Mouse (Mus musculus): ENCODE data around the gene Iglon5. TPM values are rescaled to one million over a fixed set of nuclear protein-coding genes. Genes with fewer than 3 reads are reported as not detected.

Gene Iglon5
- polyA plus RNA-seq, 2 experiments: 0.07 TPM; not detected in 1

DNA sequence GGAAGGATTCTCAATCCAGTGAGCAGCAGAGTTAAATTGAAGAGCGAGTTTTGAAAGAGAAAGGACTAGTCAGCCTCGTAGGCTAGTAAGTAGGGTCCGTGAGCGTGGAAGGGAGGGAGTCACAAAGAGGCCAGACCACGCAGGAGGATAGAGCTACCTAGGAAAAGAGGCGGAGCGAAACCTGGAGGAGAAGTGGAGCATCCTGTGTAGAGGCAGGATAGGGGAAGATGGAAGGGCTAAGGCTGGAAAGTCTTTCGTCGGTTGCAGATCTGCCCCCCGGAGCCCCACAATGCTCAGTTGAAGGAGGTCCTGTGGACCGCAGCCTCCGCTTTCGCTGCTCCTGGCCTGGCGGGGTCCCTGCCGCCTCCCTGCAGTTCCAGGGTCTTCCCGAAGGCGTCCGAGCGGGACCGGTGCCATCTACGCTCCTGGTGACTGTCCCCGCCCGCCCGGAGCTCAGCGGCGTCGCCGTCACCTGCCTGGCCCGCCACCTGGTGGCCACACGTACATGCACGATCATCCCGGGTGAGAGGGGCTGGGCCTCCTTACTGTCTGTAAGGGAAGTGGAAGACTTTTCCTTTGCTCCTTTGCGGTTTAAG lies 23.7 kb downstream of the Iglon5 start:
- Histone ChIP-seq H3K4me1 (replicated peaks; ENCODE audit: control insufficient read depth in 2 of 2, insufficient read depth in 2 of 2, low read length in 1 of 2) (peaks cover 5 to 8% of the 10 kb centered on the region in 2 experiments; a peak in 2 of 4 replicates), H3K36me3 (replicated peaks; ENCODE audit: control insufficient read depth, insufficient read depth, low read depth) (no peaks in the 10 kb centered on the region), H3K9ac (replicated peaks) (peak overlapping the region; percentile 25; the same call in 1 of the 2 replicates), H3K4me3 (ENCODE audit: insufficient read depth in 1 of 2, low read depth in 2 of 2, low read length in 2 of 2) (peak overlapping the region; percentile 61 to 66), H3K4me2 (ENCODE audit: low read depth) (peak overlapping the region; percentile 94), H3K27ac (no peak overlapping the region), H3K9me3 (ENCODE audit: control insufficient read depth, low read length) (no peaks in the 10 kb centered on the region), H3K27me3 (ENCODE audit: control insufficient read depth, insufficient read depth, low read length) (no peaks in the 10 kb centered on the region)
- peak; percentile 46 for ATAC-seq (ENCODE audit: insufficient read depth)
- TF ChIP-seq EP300 (IDR thresholded peaks at IDR 0.05; ENCODE audit: low read depth) (no peak), CTCF (IDR thresholded peaks at IDR 0.05; ENCODE audit: low read depth) (peak; percentile 95)
- DNase-seq (ENCODE audit: low read depth in 3 of 3, low spot score in 3 of 3): peak; percentile 53 to 56 (median 54)
- under 1% methylated on average over 33 of the region's 33 CpGs for WGBS (ENCODE audit: insufficient replicate concordance)

DNA sequence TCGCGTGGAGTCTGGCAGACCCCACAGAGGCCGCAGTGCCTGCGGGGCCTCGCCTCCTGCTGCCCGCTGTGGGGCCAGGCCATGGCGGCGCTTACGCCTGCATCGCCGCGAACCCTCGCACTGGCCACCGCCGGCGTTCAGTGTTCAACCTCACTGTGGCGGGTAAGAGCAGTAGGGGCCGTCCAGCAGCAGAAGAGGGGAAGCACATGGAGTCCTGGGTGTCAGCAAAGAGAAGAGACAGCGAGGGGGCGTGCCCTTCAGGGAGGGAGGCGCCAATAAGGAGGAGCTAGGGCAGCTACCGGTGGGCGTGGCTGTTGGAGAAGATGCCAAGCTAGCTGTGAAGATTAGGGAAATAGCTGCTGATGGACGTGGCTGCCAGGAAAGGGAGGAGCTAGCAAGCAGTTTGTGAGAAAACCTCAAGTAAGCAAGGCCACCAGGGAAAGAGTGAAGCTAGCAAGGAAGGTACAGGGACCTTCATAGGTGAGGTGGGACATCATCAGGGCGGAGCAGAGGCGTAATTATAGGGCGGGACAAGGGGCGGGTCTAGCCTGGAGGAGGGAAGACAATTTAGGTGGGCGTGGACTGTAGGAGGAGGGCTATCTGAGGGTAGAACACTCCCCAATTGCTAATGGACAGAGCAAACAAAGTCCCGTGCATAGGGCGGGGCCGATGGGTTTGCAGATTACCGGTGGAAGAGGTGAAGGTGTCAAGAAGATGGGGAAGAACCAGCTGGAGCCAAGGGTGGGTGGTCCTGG lies 24.4 kb downstream of the Iglon5 start:
- Histone ChIP-seq H3K4me2 (ENCODE audit: low read depth) (peak overlapping the region; percentile 94), H3K36me3 (replicated peaks; ENCODE audit: control insufficient read depth, insufficient read depth, low read depth) (no peaks in the 10 kb centered on the region), H3K27ac (no peak overlapping the region), H3K27me3 (ENCODE audit: control insufficient read depth, insufficient read depth, low read length) (no peaks in the 10 kb centered on the region), H3K4me1 (replicated peaks; ENCODE audit: control insufficient read depth in 2 of 2, insufficient read depth in 2 of 2, low read length in 1 of 2) (peaks cover 5 to 8% of the 10 kb centered on the region in 2 experiments; a peak in 2 of 4 replicates), H3K4me3 (ENCODE audit: insufficient read depth in 1 of 2, low read depth in 2 of 2, low read length in 2 of 2) (peak overlapping the region; percentile 61 to 66), H3K9me3 (ENCODE audit: control insufficient read depth, low read length) (no peaks in the 10 kb centered on the region), H3K9ac (replicated peaks) (peak overlapping the region; percentile 11; the same call in 1 of the 2 replicates)
- ATAC-seq (ENCODE audit: insufficient read depth) (peak; percentile 89), DNase-seq (ENCODE audit: low read depth in 3 of 3, low spot score in 3 of 3) (peak; percentile 80 to 90 (median 80))
- TF ChIP-seq EP300 (IDR thresholded peaks at IDR 0.05; ENCODE audit: low read depth) (no peak), CTCF (IDR thresholded peaks at IDR 0.05; ENCODE audit: low read depth) (peak; percentile 23; the same call in 1 of the 2 replicates)
- under 1% methylated on average over 33 of the region's 33 CpGs for WGBS (ENCODE audit: insufficient replicate concordance)

DNA sequence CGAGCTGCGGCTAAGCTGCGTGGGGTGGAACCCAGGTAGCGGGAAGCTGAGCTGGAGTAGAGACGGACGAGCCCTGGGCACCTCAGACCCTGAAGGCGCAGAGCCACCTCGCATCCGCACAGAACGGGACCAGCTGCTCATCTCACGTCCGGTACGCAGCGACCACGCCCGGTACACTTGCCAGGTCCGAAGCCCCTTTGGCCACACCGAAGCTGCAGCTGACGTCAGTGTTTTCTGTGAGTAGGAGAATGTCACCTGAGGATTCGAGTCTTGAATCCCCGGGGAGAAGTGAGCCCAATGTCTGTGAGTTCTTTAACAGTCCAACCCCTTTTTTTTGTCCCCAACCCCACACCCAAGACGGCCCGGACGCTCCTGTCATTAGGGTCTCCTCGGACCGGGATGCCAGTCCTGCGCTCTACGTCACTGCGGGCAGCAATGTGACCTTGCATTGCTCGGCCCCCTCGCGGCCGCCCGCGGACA lies 25.0 kb downstream of the Iglon5 start:
- H3K9ac ChIP-seq (replicated peaks): peak overlapping the region; percentile 11; the same call in 1 of the 2 replicates
- ATAC-seq (ENCODE audit: insufficient read depth): no peak
- no peak for DNase-seq (ENCODE audit: low read depth in 3 of 3, low spot score in 3 of 3)
- H3K4me1 ChIP-seq (replicated peaks; ENCODE audit: control insufficient read depth in 2 of 2, insufficient read depth in 2 of 2, low read length in 1 of 2): peaks cover 5 to 8% of the 10 kb centered on the region in 2 experiments; a peak in 2 of 4 replicates
- 4% methylated on average over 35 of the region's 35 CpGs for WGBS (ENCODE audit: insufficient replicate concordance)
- TF ChIP-seq CTCF (IDR thresholded peaks at IDR 0.05; ENCODE audit: low read depth) (no peak), EP300 (IDR thresholded peaks at IDR 0.05; ENCODE audit: low read depth) (no peak)
- no peaks in the 10 kb centered on the region for H3K27me3 ChIP-seq (ENCODE audit: control insufficient read depth, insufficient read depth, low read length)
- H3K36me3 ChIP-seq (replicated peaks; ENCODE audit: control insufficient read depth, insufficient read depth, low read depth): no peaks in the 10 kb centered on the region
- H3K4me2 ChIP-seq (ENCODE audit: low read depth): peak overlapping the region; percentile 94
- H3K27ac ChIP-seq: no peak overlapping the region
- peak overlapping the region; percentile 6 to 61; a peak in 2 of 4 replicates for H3K4me3 ChIP-seq (ENCODE audit: insufficient read depth in 1 of 2, low read depth in 2 of 2, low read length in 2 of 2)
- no peaks in the 10 kb centered on the region for H3K9me3 ChIP-seq (ENCODE audit: control insufficient read depth, low read length)

DNA sequence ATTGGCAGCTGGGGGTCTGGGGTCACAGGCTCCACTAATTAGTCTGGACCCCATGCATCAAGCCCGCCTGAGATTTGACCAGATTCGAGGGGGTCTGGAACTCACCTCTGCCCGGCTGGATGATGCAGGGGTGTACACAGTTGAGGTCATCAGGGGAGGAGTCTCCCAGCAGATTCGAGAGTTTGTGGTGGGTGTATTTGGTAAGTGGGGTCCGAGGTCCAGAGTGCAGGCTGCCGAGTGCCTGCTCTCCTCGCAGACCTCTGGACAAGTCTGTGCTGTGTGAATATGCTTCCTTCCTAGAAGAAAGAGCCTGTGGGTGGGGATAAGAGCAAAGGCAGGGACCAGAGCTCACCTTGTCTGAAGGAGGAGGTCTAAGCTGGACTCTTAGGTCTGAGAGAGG lies 25.9 kb downstream of the Iglon5 start:
- Histone ChIP-seq H3K27ac (no peak overlapping the region), H3K4me1 (replicated peaks; ENCODE audit: control insufficient read depth in 2 of 2, insufficient read depth in 2 of 2, low read length in 1 of 2) (peaks cover 5 to 8% of the 10 kb centered on the region in 2 experiments; a peak in 2 of 4 replicates), H3K9ac (replicated peaks) (no peak overlapping the region), H3K4me2 (ENCODE audit: low read depth) (no peak overlapping the region), H3K9me3 (ENCODE audit: control insufficient read depth, low read length) (no peaks in the 10 kb centered on the region), H3K36me3 (replicated peaks; ENCODE audit: control insufficient read depth, insufficient read depth, low read depth) (no peaks in the 10 kb centered on the region), H3K27me3 (ENCODE audit: control insufficient read depth, insufficient read depth, low read length) (no peaks in the 10 kb centered on the region), H3K4me3 (ENCODE audit: insufficient read depth in 1 of 2, low read depth in 2 of 2, low read length in 2 of 2) (no peak overlapping the region)
- WGBS (ENCODE audit: insufficient replicate concordance): 65% methylated on average over 7 of the region's 7 CpGs
- ATAC-seq (ENCODE audit: insufficient read depth): no peak
- no peak for TF ChIP-seq EP300 (IDR thresholded peaks at IDR 0.05; ENCODE audit: low read depth)
- TF ChIP-seq CTCF (IDR thresholded peaks at IDR 0.05; ENCODE audit: low read depth): no peak
- DNase-seq (ENCODE audit: low read depth in 3 of 3, low spot score in 3 of 3): no peak

DNA sequence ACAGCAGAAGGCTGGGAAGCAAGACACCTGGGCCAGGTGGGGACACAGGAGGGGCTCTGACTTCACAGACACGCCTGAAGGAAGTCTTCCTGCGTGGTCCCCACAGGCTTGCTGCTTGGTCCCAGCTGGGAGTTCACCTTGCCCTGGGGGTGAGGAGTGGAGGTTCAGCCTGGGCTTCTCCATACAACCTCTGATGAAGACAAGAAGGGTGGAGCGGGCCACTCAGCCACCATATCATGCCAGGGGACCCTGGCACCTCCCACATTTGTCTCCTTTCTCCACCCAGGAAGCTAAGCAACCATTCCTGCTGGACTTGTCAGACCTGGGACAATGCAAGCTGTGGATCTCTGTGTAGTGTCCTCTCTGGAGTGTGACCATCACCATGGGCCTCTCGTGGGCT lies 27.0 kb downstream of the Iglon5 start, which contains the start of gene Vsig10l:
Gene Vsig10l (plus strand): TSS at position 301 of the 400 bp plus-strand sequence.
- ATAC-seq (ENCODE audit: insufficient read depth) (no peak), DNase-seq (ENCODE audit: low read depth in 3 of 3, low spot score in 3 of 3) (no peak)
- Histone ChIP-seq H3K9me3 (ENCODE audit: control insufficient read depth, low read length) (no peaks in the 10 kb centered on the region), H3K4me2 (ENCODE audit: low read depth) (no peak within 1 kb of the TSS), H3K36me3 (replicated peaks; ENCODE audit: control insufficient read depth, insufficient read depth, low read depth) (no peaks in the 10 kb centered on the region), H3K27ac (no peak within 1 kb of the TSS), H3K4me1 (replicated peaks; ENCODE audit: control insufficient read depth in 2 of 2, insufficient read depth in 2 of 2, low read length in 1 of 2) (peaks cover 5 to 8% of the 10 kb centered on the region in 2 experiments; a peak in 2 of 4 replicates), H3K4me3 (ENCODE audit: insufficient read depth in 1 of 2, low read depth in 2 of 2, low read length in 2 of 2) (no peak within 1 kb of the TSS), H3K9ac (replicated peaks) (no peak within 1 kb of the TSS), H3K27me3 (ENCODE audit: control insufficient read depth, insufficient read depth, low read length) (no peaks in the 10 kb centered on the region)
- no peak for TF ChIP-seq CTCF (IDR thresholded peaks at IDR 0.05; ENCODE audit: low read depth)
- TF ChIP-seq EP300 (IDR thresholded peaks at IDR 0.05; ENCODE audit: low read depth): no peak
- 50% methylated on average over 4 of the region's 4 CpGs for WGBS (ENCODE audit: insufficient replicate concordance)

Measured in liver, embryonic 14.5 days (tissue).